Mouse (Mus musculus) ES-E14 (cell line): ENCODE measurements around the gene Cftr. TPM values are rescaled to one million over a fixed set of nuclear protein-coding genes. Genes with fewer than 3 reads are reported as not detected.

ENCODE experiments used
- DNase-seq: peaks from one replicate; pipeline ENCODE4 v3.0.0-alpha.2; 2013; ENCODE audit warnings: low read depth, low spot score
- H3K27ac ChIP-seq: 2 replicates; pipeline ENCODE4 v1.5.1; 2012; ENCODE audit warnings: low read depth, mild to moderate bottlenecking, low read length, moderate library complexity, mixed read lengths; ENCODE audit not compliant: poor library complexity, insufficient read depth, severe bottlenecking
- H3K36me3 ChIP-seq: 2 replicates; pipeline ENCODE4 v1.6.1; 2012; ENCODE audit warnings: mild to moderate bottlenecking, low read length, moderate library complexity, mixed read lengths; ENCODE audit not compliant: control insufficient read depth, poor library complexity, insufficient read depth, severe bottlenecking
- H3K4me1 ChIP-seq, 2 experiments: fragments of 150-350 bp in 1 of 2; sonication (generic) in 1 of 2; 2 replicates each; pipeline ENCODE4 v1.6.1; 2012; ENCODE audit warnings: low read length in 2 of 2, mild to moderate bottlenecking in 1 of 2, mixed read lengths in 1 of 2; ENCODE audit not compliant: control insufficient read depth in 2 of 2, insufficient read depth in 2 of 2, poor library complexity in 1 of 2
- H3K4me3 ChIP-seq, 2 experiments: fragments of 150-350 bp in 1 of 2; sonication (generic) in 1 of 2; 2 replicates each; pipeline ENCODE4 v1.5.1; 2012; ENCODE audit warnings: low read length in 2 of 2, low read depth in 1 of 2, mild to moderate bottlenecking in 1 of 2, mixed read lengths in 1 of 2; ENCODE audit not compliant: insufficient read depth in 1 of 2, poor library complexity in 1 of 2, severe bottlenecking in 1 of 2
- H3K9ac ChIP-seq: 2 replicates; pipeline ENCODE4 v1.6.1; 2012; ENCODE audit warnings: low read depth, mild to moderate bottlenecking, low read length, mixed read lengths; ENCODE audit not compliant: poor library complexity, insufficient read depth, severe bottlenecking
- H3K9me3 ChIP-seq: fragments of 150-350 bp; sonication (generic); 2 replicates; pipeline ENCODE4 v1.6.1; 2012; ENCODE audit warnings: low read depth, mild to moderate bottlenecking, low read length; ENCODE audit not compliant: control insufficient read depth, insufficient read depth
- CHD2 ChIP-seq: IDR thresholded peaks from 2 replicates; pipeline ENCODE4 v1.6.1; 2014; ENCODE audit warnings: mild to moderate bottlenecking, low read depth, low read length, inconsistent platforms
- HCFC1 ChIP-seq: IDR thresholded peaks from 2 replicates; pipeline ENCODE4 v1.6.1; 2012; ENCODE audit warnings: low read length, inconsistent platforms, borderline replicate concordance; ENCODE audit not compliant: insufficient read depth
- MAFK ChIP-seq: IDR thresholded peaks from 2 replicates; pipeline ENCODE4 v1.6.1; 2014; ENCODE audit warnings: mild to moderate bottlenecking, low read depth, low read length, inconsistent platforms; ENCODE audit not compliant: insufficient read depth
- ZC3H11A ChIP-seq: IDR thresholded peaks from 2 replicates; pipeline ENCODE4 v1.6.1; 2012; ENCODE audit warnings: low read depth, mild to moderate bottlenecking, inconsistent platforms, low read length, borderline replicate concordance
- ZNF384 ChIP-seq: IDR thresholded peaks from 2 replicates; pipeline ENCODE4 v1.6.1; 2012; ENCODE audit warnings: low read depth, low read length, inconsistent platforms
- in situ Hi-C, 2 experiments: fragments of 600-800 bp; cut with MboI; formaldehyde crosslinking; loops; one replicate each; pipeline ENCODE4 v1.15.1; 2025; ENCODE audit warnings: low sequenced_read_pairs in 2 of 2, inconsistent platforms in 1 of 2; ENCODE audit not compliant: unreplicated experiment in 2 of 2
- total RNA-seq: library from RNA; depleted of rRNA; stranded (reverse); fragments of 300-350 nt; gene quantifications from 2 replicates; pipeline ENCODE4 v1.2.3, GENCODE M21; 2012

The Cftr gene
- total RNA-seq, 1 experiment: 0.27 TPM

DNA sequence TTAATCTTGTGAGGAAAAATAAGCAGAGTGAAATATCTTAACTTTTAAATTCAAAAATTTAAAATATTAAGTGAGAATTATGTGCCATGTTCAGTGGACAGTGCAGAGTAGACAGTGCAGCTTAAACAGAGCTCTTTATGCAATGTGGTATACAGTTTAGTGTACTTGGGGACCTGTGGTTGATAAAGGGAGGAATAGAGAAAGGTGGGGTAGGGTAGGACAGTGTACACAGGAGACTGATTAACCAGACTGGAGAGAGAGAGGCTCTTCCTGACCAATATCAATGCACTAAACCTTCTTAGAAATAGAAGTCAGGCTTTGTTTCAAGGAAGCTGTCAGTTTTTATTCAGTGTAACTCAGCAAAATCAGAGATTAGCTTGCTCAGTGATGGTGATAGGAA lies 12.4 kb downstream of the Cftr start:
- no peak for TF ChIP-seq ZC3H11A
- TF ChIP-seq ZNF384: no peak
- no peak for TF ChIP-seq MAFK
- no peak for TF ChIP-seq HCFC1
- TF ChIP-seq CHD2: no peak
- no peak for DNase-seq
- Histone ChIP-seq H3K4me3 (no peak overlapping the region), H3K4me1 (no peaks in the 10 kb centered on the region), H3K27ac (no peak overlapping the region), H3K9me3 (no peaks in the 10 kb centered on the region), H3K9ac (no peak overlapping the region), H3K36me3 (no peaks in the 10 kb centered on the region)
- in situ Hi-C loops: no loop called here

GRCm38 (mm10) chr6:18220691-18221090 lies 50.2 kb downstream of the Cftr start:
- Histone ChIP-seq H3K36me3 (no peaks in the 10 kb centered on the region), H3K4me3 (no peak overlapping the region), H3K27ac (no peak overlapping the region), H3K9ac (no peak overlapping the region), H3K9me3 (no peaks in the 10 kb centered on the region), H3K4me1 (peaks cover 2 to 6% of the 10 kb centered on the region in 2 experiments; a peak in 3 of 4 replicates)
- TF ChIP-seq MAFK (no peak), HCFC1 (no peak), ZNF384 (no peak), ZC3H11A (no peak), CHD2 (no peak)
- in situ Hi-C loops: no loop called here
- DNase-seq: no peak

DNA sequence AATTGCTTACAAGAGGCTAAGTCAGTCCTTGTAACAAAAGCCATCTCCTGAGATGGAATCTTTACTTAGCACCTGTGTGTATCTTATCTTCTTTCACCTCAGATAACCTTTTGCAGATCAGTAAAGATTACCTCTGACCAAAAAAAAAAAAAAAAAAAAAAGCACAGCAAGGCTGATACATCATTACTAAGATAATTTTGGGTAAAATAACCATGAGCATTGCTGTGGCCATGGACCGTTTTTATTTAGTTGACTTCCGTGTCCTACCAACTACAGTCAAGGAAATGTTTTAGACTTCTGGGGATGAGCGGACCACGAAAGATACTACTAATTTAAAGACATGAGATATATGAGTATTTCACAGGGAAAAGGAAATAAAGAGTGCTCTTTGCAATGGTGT lies 52.7 kb downstream of the Cftr start:
- Histone ChIP-seq H3K9ac (no peak overlapping the region), H3K36me3 (no peaks in the 10 kb centered on the region), H3K4me1 (peaks cover 2 to 6% of the 10 kb centered on the region in 2 experiments; a peak in 3 of 4 replicates), H3K9me3 (no peaks in the 10 kb centered on the region), H3K27ac (no peak overlapping the region), H3K4me3 (no peak overlapping the region)
- no peak for DNase-seq
- in situ Hi-C loops: no loop called here
- no peak for TF ChIP-seq CHD2
- TF ChIP-seq ZNF384: peak; percentile 90

DNA sequence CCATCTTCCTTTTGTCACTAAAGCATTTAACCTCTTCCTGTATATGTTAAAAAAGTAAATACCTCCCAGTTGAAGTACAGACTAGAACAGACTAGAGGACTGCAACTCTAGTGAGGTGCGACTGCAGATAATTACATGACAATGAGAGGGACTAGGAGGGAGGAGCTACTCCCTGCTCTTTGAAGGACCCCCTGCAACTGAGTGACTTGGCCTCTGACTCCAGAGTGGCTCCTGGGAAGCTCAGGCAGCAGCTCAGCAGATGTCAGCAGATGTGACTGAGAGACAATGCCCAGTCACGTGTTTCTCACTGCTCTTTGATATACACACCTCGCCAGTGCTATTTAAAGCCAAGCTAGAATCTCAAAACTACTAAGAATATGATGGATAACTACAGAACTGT lies 54.7 kb downstream of the Cftr start:
- no peak overlapping the region; the same call in 1 of the 2 replicates for H3K27ac ChIP-seq
- H3K9ac ChIP-seq: no peak overlapping the region
- H3K4me1 ChIP-seq: peaks cover 2 to 6% of the 10 kb centered on the region in 2 experiments; a peak in 3 of 4 replicates
- DNase-seq: peak; percentile 70
- H3K9me3 ChIP-seq: no peaks in the 10 kb centered on the region
- in situ Hi-C loops: no loop called here
- no peak overlapping the region for H3K4me3 ChIP-seq
- no peaks in the 10 kb centered on the region for H3K36me3 ChIP-seq
- TF ChIP-seq ZNF384: no peak
- no peak for TF ChIP-seq ZC3H11A
- no peak for TF ChIP-seq MAFK
- no peak for TF ChIP-seq HCFC1
- TF ChIP-seq CHD2: no peak

DNA sequence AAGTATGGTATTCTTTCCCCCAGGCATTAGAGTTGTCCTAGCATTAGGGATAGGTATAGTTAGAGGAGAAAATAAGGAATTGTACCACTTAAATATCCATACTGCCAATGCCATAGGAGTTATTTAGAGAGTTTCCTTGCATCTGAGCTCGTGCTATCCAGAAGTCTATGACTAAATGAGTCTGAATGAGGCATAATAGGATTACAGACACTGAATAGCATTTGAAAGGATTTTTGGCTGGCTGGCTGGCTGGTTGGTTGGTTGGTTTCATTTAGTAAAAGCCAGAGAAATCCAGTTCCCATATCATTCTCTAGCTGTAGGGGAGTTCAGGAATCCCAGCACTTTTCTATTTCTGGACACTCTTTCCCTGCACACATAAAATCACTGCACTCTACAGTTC lies 76.0 kb downstream of the Cftr start:
- Histone ChIP-seq H3K9ac (no peak overlapping the region), H3K9me3 (no peaks in the 10 kb centered on the region), H3K4me1 (no peaks in the 10 kb centered on the region), H3K27ac (no peak overlapping the region), H3K36me3 (no peaks in the 10 kb centered on the region), H3K4me3 (no peak overlapping the region)
- no peak for DNase-seq
- no peak for TF ChIP-seq CHD2
- no peak for TF ChIP-seq ZC3H11A
- TF ChIP-seq HCFC1: no peak
- TF ChIP-seq ZNF384: no peak
- no peak for TF ChIP-seq MAFK
- in situ Hi-C loops: no loop called here
